Mouse (Mus musculus) adrenal gland, postnatal 4 days (tissue): ENCODE data around the gene Dync2li1. TPM values are rescaled to one million over a fixed set of nuclear protein-coding genes. Genes with fewer than 3 reads are reported as not detected.

Source experiments
- DNase-seq, 2 experiments: peaks; one replicate each; pipeline ENCODE4 v3.0.0; 2021 to 2022; ENCODE audit warnings: low spot score in 2 of 2, mixed read lengths in 2 of 2
- total RNA-seq, 2 experiments: library from RNA; stranded (reverse); gene quantifications; 2 replicates each; pipeline ENCODE4 v1.2.3; 2021

The Dync2li1 gene
- total RNA-seq, 2 experiments from 2014 or later = 23.2 to 28.2 TPM

DNA sequence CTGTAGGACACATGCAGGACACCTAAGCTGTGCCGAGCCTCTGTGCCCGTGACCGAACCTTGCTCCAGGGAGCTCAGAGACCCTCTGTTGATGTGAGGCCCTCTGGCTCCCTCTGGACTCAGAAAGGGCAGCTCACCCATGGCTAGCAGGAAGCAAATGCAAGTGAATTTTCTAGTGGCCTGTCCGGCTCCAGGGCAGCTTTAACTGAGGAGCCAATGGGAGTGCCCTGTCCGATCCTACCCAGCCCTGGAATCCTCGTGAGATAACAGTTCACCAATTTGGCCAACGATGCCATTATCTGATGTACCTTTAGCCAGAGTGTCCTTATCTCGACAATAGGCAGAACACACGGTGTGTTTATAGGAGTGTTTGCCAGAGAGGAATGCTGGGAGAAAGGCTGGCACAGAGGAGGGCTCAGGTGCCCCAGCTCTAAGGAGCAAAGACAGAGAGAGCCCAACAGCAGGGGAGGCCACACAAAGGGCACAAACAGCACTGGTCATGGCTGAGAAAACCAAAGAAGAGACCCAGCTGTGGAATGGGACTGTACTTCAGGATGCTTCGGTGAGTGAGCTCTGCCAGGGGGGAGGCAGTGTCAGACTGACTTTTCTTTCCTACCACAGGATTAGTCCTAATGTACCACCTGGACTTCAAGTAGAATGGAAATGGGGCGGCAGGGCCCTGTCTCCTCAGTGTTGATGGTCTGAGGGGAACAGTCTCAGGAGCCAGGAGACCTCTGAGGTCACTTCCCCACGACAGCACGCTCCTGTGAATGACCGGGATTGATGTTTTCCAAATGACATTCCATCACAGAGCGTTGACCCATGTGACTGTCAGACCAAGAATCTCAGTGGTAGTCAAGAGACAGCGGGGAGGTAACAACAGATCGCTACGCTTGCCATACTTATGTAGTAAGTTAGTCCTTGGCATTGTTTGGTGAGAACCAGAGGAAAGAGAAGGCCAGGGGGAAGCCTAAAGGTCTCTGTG is 56.7 kb downstream of the Dync2li1 start, which contains the start of gene Abcg5:
Gene Abcg5 (minus strand): TSS at position 278 of the 984 bp plus-strand sequence.
- no peak for DNase-seq

DNA sequence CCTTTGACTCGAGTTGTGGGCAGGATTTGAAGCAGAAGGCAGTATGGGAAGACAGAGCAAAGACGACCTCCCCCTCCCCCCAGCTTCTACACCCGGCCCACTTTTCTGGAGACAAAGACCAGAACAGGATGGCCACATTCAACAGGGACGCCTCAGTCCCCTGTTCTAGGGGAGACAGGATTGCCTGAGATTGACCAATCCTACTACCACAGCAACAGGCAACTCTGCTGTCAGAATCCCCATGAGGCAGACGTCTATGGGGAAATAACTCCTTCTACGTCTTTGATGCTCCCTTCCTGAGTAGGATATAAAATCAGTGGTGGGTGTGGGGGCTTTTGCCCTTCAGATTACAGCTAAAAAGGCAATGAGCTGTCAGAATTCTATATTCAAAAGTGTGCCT is 58.0 kb downstream of the Dync2li1 start:
- DNase-seq = no peak

DNA sequence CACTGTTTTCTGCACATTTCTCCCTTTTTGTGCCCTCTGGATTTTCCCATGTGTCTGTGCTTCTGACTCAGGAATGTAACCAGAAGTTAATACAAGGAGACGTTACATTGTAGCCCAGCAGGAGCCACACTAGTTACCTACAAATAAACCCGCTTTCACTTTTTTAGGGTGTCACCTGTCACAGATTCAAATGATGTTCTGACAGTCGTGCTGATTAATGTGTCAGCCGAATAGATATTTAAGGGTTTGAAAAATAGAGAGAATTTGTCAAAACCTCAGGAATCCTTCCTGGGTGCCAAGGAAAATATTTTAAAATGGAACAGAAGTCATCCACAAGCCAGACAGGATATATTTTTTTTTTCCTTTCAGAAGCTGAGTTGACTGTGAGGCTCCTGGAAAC is 59.0 kb downstream of the Dync2li1 start:
- DNase-seq = no peak

DNA sequence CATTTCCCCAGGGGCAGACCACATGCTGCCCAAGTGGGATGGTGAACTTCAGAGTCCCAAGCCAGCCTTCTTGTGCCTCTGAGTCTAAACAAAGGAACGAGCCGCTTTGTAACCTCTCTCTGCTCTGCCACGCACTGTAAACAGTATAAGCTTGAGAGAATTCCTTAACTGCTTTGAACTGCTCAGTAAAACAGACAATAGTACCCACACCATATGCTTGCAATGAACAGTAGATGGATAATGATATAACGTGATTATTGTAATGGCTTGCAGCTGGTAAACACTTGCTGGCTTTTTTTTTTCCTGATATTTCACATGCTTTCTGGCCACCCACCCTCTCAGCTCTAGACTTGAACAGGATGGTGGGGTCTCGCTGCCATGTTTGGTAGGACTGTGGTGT is 61.7 kb downstream of the Dync2li1 start:
- no peak for DNase-seq

DNA sequence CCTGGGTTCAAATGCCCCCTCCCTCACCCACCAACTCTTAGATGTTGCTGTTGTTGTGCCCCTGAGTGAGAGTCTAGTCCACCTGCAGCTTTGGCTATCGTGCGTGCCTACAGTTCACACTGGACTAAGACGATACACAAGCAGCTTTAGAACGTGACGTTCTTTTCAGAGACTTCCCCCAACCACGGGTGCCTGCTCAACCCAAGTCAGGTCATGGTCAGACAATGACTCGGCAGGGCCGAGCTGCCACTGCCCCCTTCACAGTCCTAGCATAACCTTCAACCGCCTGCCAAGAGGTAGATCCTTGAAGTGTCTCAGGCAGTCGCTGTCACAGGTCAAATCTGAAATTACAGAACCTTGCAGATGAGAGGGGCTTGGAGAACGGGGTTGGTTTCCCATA is 62.5 kb downstream of the Dync2li1 start:
- DNase-seq = no peak

DNA sequence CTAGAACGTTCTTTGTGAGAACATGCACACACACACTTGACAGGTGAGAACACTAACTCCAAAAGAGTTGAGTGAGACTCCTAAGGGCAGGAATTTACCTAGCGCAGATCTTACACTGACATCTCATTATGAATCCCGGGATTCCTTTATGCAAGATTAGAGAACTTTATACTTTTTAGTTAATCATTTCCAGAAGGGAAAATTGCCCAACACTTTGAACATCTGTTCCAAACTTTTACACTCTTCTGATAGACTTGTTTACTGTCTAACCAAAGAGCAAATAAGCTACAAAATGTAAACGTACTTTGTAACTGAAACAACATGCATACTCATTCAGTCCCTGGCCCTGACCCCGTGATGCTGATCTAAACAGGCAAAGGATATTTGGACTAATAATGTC is 63.0 kb downstream of the Dync2li1 start:
- DNase-seq = no peak

DNA sequence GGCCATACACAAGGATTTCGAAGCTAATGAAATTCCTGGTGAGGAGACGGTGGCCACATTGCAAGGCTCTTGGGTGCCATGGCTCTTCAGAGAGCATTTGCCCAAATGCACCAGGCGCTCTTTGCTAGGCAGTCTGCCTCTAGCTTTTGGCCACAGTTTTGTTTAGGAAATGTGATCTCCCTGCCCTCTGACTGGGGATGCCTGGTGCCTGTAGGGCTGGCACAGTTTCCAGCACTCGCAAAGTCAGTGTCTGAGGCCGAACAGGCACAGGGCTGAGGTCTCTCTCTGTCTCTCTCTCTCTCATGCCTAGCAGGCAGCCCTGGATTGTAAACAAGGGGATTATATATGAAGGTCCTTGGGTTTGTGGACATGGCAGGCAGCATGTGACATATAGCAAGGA is 63.8 kb downstream of the Dync2li1 start:
- no peak for DNase-seq

DNA sequence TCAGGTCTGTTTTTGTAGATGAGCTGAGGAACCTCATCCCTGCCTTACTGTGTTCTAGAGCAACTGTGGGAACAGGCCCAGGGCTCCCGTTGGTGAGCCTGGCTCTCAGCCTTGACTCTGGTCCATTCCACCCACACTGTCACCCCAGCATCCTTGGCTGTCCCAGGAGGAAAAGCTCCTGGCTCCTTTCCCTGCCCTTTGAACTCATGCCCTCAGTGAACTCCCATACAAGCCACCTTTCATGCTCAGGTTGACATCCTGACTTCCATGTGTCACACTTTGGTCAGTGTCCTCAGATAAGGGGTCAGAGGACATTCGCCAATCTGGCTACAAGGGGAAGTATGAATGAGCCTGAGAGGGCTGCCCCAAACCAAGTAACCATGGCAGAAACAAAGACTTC is 67.4 kb downstream of the Dync2li1 start:
- no peak for DNase-seq

DNA sequence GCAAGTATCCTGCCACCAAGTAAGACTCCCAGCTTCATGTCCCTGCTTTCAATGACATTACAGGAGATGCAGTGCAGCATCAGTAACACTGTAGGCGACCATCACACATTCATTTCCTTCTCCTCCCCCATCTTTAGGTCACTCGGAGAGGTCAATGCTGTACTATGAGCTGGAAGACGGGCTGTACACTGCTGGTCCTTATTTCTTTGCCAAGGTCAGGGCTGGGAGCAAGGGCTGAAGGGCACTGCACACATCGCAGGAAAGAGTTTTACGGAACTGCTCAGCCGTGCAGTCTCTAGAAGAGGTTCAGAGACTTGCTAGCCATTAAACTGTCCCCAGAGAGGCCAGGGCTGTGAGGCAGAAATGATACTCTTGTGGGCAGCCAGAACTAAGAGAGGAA is 70.2 kb downstream of the Dync2li1 start:
- no peak for DNase-seq

DNA sequence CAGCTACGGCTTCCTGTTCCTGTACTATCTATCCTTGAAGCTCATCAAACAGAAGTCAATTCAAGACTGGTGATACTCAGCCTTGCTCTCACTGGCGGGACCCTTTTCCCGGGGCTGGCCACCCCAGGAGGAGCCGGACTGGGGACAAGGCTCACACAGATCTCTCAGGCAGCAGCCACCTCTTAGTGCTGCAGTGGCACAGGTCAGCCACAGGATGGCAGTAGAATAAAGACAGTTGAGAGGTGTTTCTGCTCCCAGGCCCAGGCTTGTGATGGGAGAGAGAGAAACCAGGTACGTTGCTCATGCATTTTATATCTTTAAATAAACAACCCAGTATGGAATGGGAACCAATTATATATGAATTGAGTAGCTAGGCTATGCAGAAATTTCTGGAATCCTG is 72.4 kb downstream of the Dync2li1 start:
- no peak for DNase-seq

Other genes with a start within 250 kb of the Dync2li1 start
- 10 to 100 TPM; 18.2 to 20.7 TPM for gene Thada, start 160.3 kb upstream of the Dync2li1 start, total RNA-seq
- gene Plekhh2, start 114.6 kb upstream of the Dync2li1 start, total RNA-seq = 10 to 100 TPM; 12.0 to 13.7 TPM
- 1 to 10 TPM in 1 of 2 experiments, under 1 TPM in 1; 0.25 to 4.5 TPM for gene Abcg8, start 49.8 kb downstream of the Dync2li1 start, total RNA-seq
- gene Abcg5, start 56.5 kb downstream of the Dync2li1 start, total RNA-seq = 1 to 10 TPM in 1 of 2 experiments, under 1 TPM in 1; 0.64 to 4.5 TPM
- 10 to 100 TPM; 72.0 to 75.0 TPM for gene Lrpprc, start 164.3 kb downstream of the Dync2li1 start, total RNA-seq